Mouse (Mus musculus): Measurements from ENCODE around the gene H2-Oa. TPM values are rescaled to one million over a fixed set of nuclear protein-coding genes. Genes with fewer than 3 reads are reported as not detected.
A peak's percentile ranks its signal among the peaks of the same experiment; 100 is the strongest.
"Not testable (repeated sequence)": the region's sequence is repeated elsewhere in the genome, so short reads cannot be mapped to it uniquely, and the experiment has no call there.

The H2-Oa gene
- polyA plus RNA-seq, 1 experiment from 2014 or later: 0.43 TPM

- no peak overlapping the region for H3K4me3 ChIP-seq
- no peak for ATAC-seq (ENCODE audit: insufficient number of reproducible peaks, insufficient read depth, low FRiP score, low TSS enrichment)
- no peak overlapping the region for H3K4me2 ChIP-seq (replicated peaks)
- no peak overlapping the region for H3K27ac ChIP-seq
- peaks cover 47% of the 10 kb centered on the region for H3K27me3 ChIP-seq
- WGBS: 76% methylated on average over 7 of the region's 7 CpGs
- no peaks in the 10 kb centered on the region for H3K9me3 ChIP-seq
- H3K9ac ChIP-seq: no peak overlapping the region
- H3K4me1 ChIP-seq: peaks cover 11% of the 10 kb centered on the region; the same call in 1 of the 2 replicates
- H3K36me3 ChIP-seq: no peaks in the 10 kb centered on the region
Measured at GRCm38 (mm10) chr17:34137601-34138000, 45.5 kb downstream of the H2-Oa start.

- H3K27me3 ChIP-seq: peaks cover 47% of the 10 kb centered on the region
- peak overlapping the region; percentile 66; the same call in 1 of the 2 replicates for H3K4me2 ChIP-seq (replicated peaks)
- H3K4me1 ChIP-seq: peaks cover 20% of the 10 kb centered on the region
- no peaks in the 10 kb centered on the region for H3K9me3 ChIP-seq
- no peak overlapping the region for H3K9ac ChIP-seq
- no peak overlapping the region for H3K4me3 ChIP-seq
- no peak for ATAC-seq (ENCODE audit: insufficient number of reproducible peaks, insufficient read depth, low FRiP score, low TSS enrichment)
- WGBS: 67% methylated on average over 7 of the region's 7 CpGs
- H3K36me3 ChIP-seq: no peaks in the 10 kb centered on the region
- no peak overlapping the region for H3K27ac ChIP-seq
Measured at GRCm38 (mm10) chr17:34138655-34139054, 46.5 kb downstream of the H2-Oa start.

GRCm38 (mm10) chr17:34139416-34139815, 47.3 kb downstream of the H2-Oa start:
- Histone ChIP-seq H3K36me3 (no peaks in the 10 kb centered on the region), H3K27me3 (peaks cover 47% of the 10 kb centered on the region), H3K27ac (no peak overlapping the region), H3K4me3 (peak overlapping the region; percentile 36), H3K9me3 (no peaks in the 10 kb centered on the region), H3K4me1 (peaks cover 20% of the 10 kb centered on the region), H3K4me2 (replicated peaks) (peak overlapping the region; percentile 66), H3K9ac (0 out of 2 replicates have a peak overlapping the region, but pooled peaks have one; percentile 27)
- ATAC-seq (ENCODE audit: insufficient number of reproducible peaks, insufficient read depth, low FRiP score, low TSS enrichment): no peak
- WGBS: 1% methylated on average over 16 of the region's 16 CpGs

- Histone ChIP-seq H3K27ac (no peak overlapping the region), H3K27me3 (peaks cover 47% of the 10 kb centered on the region), H3K4me2 (replicated peaks) (peak overlapping the region; percentile 66; the same call in 1 of the 2 replicates), H3K9ac (no peak overlapping the region), H3K4me3 (no peak overlapping the region), H3K36me3 (no peaks in the 10 kb centered on the region), H3K9me3 (no peaks in the 10 kb centered on the region), H3K4me1 (peaks cover 20% of the 10 kb centered on the region)
- WGBS: 11% methylated on average over 5 of the region's 5 CpGs
- ATAC-seq (ENCODE audit: insufficient number of reproducible peaks, insufficient read depth, low FRiP score, low TSS enrichment): no peak
Measured at GRCm38 (mm10) chr17:34140240-34140639, 48.1 kb downstream of the H2-Oa start.

- 61% methylated on average over 4 of the region's 4 CpGs for WGBS
- no peak for ATAC-seq (ENCODE audit: insufficient number of reproducible peaks, insufficient read depth, low FRiP score, low TSS enrichment)
- Histone ChIP-seq H3K4me2 (replicated peaks) (no peak overlapping the region), H3K9ac (no peak overlapping the region), H3K27ac (no peak overlapping the region), H3K4me3 (no peak overlapping the region), H3K9me3 (no peaks in the 10 kb centered on the region), H3K27me3 (peaks cover 42% of the 10 kb centered on the region), H3K36me3 (no peaks in the 10 kb centered on the region), H3K4me1 (peaks cover 20% of the 10 kb centered on the region)
Measured at GRCm38 (mm10) chr17:34141448-34141847, 49.3 kb downstream of the H2-Oa start.

- no peak for ATAC-seq (ENCODE audit: insufficient number of reproducible peaks, insufficient read depth, low FRiP score, low TSS enrichment)
- no peak overlapping the region for H3K9ac ChIP-seq
- no peak overlapping the region for H3K27ac ChIP-seq
- no peaks in the 10 kb centered on the region for H3K9me3 ChIP-seq
- WGBS: 49% methylated on average over 7 of the region's 7 CpGs
- H3K4me1 ChIP-seq: peaks cover 20% of the 10 kb centered on the region
- H3K4me3 ChIP-seq: no peak overlapping the region
- no peaks in the 10 kb centered on the region for H3K36me3 ChIP-seq
- peaks cover 34% of the 10 kb centered on the region for H3K27me3 ChIP-seq
- no peak overlapping the region for H3K4me2 ChIP-seq (replicated peaks)
Measured at GRCm38 (mm10) chr17:34142456-34143010, 50.4 kb downstream of the H2-Oa start.

- H3K36me3 ChIP-seq: no peaks in the 10 kb centered on the region
- no peak within 1 kb of the TSS for H3K9ac ChIP-seq
- ATAC-seq (ENCODE audit: insufficient number of reproducible peaks, insufficient read depth, low FRiP score, low TSS enrichment): no peak
- H3K27me3 ChIP-seq: peaks cover 29% of the 10 kb centered on the region
- 25% methylated on average over 7 of the region's 7 CpGs for WGBS
- H3K4me2 ChIP-seq (replicated peaks): no peak within 1 kb of the TSS
- no peaks in the 10 kb centered on the region for H3K9me3 ChIP-seq
- no peak within 1 kb of the TSS for H3K27ac ChIP-seq
- H3K4me3 ChIP-seq: no peak within 1 kb of the TSS
- H3K4me1 ChIP-seq: peaks cover 20% of the 10 kb centered on the region
Measured at GRCm38 (mm10) chr17:34143033-34143432, 50.9 kb downstream of the H2-Oa start, which contains the start of gene H2-DMb2. H2-DMb2 (plus strand) TSS chr17:34143307.

GRCm38 (mm10) chr17:34143461-34143860, 51.3 kb downstream of the H2-Oa start:
- H3K27ac ChIP-seq: no peak overlapping the region
- no peak overlapping the region for H3K4me2 ChIP-seq (replicated peaks)
- 57% methylated on average over 4 of the region's 5 CpGs for WGBS
- no peak for ATAC-seq (ENCODE audit: insufficient number of reproducible peaks, insufficient read depth, low FRiP score, low TSS enrichment)
- peaks cover 20% of the 10 kb centered on the region for H3K4me1 ChIP-seq
- H3K9me3 ChIP-seq: no peaks in the 10 kb centered on the region
- H3K36me3 ChIP-seq: no peaks in the 10 kb centered on the region
- H3K4me3 ChIP-seq: no peak overlapping the region
- H3K27me3 ChIP-seq: peaks cover 25% of the 10 kb centered on the region
- H3K9ac ChIP-seq: no peak overlapping the region

- Histone ChIP-seq H3K4me1 (peaks cover 20% of the 10 kb centered on the region), H3K27me3 (peaks cover 17% of the 10 kb centered on the region)
- not testable (repeated sequence) for H3K4me3 ChIP-seq; H3K9me3 ChIP-seq; H3K4me2 ChIP-seq (replicated peaks); H3K27ac ChIP-seq; H3K36me3 ChIP-seq; H3K9ac ChIP-seq; ATAC-seq (ENCODE audit: insufficient number of reproducible peaks, insufficient read depth, low FRiP score, low TSS enrichment)
- WGBS: 92% methylated on average over 4 of the region's 4 CpGs
Measured at GRCm38 (mm10) chr17:34144221-34144620, 52.1 kb downstream of the H2-Oa start.

Other genes starting within 250 kb of the H2-Oa start
- gene Cd320, start 249.2 kb upstream of the H2-Oa start, polyA plus RNA-seq (2016; fragmentation: Nextera tagmentation; extraction: Ambion mirVana): 70.4 and 74.3 TPM in 2 replicates
- not detected in 2 replicates for gene Gm7029, start 218.5 kb upstream of the H2-Oa start, polyA plus RNA-seq (2016; fragmentation: Nextera tagmentation; extraction: Ambion mirVana)
- 4.9 and 6.4 TPM in 2 replicates for gene Kifc1, start 201.7 kb upstream of the H2-Oa start, polyA plus RNA-seq (2016; fragmentation: Nextera tagmentation; extraction: Ambion mirVana)
- 0.35 and 0.38 TPM in 2 replicates for gene Platr17, start 187.2 kb upstream of the H2-Oa start, polyA plus RNA-seq (2016; fragmentation: Nextera tagmentation; extraction: Ambion mirVana)
- 70.1 and 72.8 TPM in 2 replicates for gene Daxx, start 182.9 kb upstream of the H2-Oa start, polyA plus RNA-seq (2016; fragmentation: Nextera tagmentation; extraction: Ambion mirVana)
- 20.0 and 25.0 TPM in 2 replicates for gene Tapbp, start 176.4 kb upstream of the H2-Oa start, polyA plus RNA-seq (2016; fragmentation: Nextera tagmentation; extraction: Ambion mirVana)
- 21.6 and 21.9 TPM in 2 replicates for gene Zbtb22, start 176.4 kb upstream of the H2-Oa start, polyA plus RNA-seq (2016; fragmentation: Nextera tagmentation; extraction: Ambion mirVana)
- 60.9 and 64.8 TPM in 2 replicates for gene Rgl2, start 162.8 kb upstream of the H2-Oa start, polyA plus RNA-seq (2016; fragmentation: Nextera tagmentation; extraction: Ambion mirVana)
- gene Pfdn6, start 152.0 kb upstream of the H2-Oa start, polyA plus RNA-seq (2016; fragmentation: Nextera tagmentation; extraction: Ambion mirVana): 184 and 192 TPM in 2 replicates
- 44.9 and 49.6 TPM in 2 replicates for gene Wdr46, start 151.7 kb upstream of the H2-Oa start, polyA plus RNA-seq (2016; fragmentation: Nextera tagmentation; extraction: Ambion mirVana)
- gene B3galt4, start 140.9 kb upstream of the H2-Oa start, polyA plus RNA-seq (2016; fragmentation: Nextera tagmentation; extraction: Ambion mirVana): 5.5 and 6.3 TPM in 2 replicates
- 55.2 and 55.9 TPM in 2 replicates for gene Vps52, start 136.5 kb upstream of the H2-Oa start, polyA plus RNA-seq (2016; fragmentation: Nextera tagmentation; extraction: Ambion mirVana)
- 1,303 and 1,336 TPM in 2 replicates for gene Rps18, start 136.3 kb upstream of the H2-Oa start, polyA plus RNA-seq (2016; fragmentation: Nextera tagmentation; extraction: Ambion mirVana)
- gene H2-K1, start 92.0 kb upstream of the H2-Oa start, polyA plus RNA-seq (2016; fragmentation: Nextera tagmentation; extraction: Ambion mirVana): 7.2 and 8.0 TPM in 2 replicates
- 27.2 and 29.7 TPM in 2 replicates for gene Ring1, start 67.7 kb upstream of the H2-Oa start, polyA plus RNA-seq (2016; fragmentation: Nextera tagmentation; extraction: Ambion mirVana)
- gene H2-Ke6, start 64.3 kb upstream of the H2-Oa start, polyA plus RNA-seq (2016; fragmentation: Nextera tagmentation; extraction: Ambion mirVana): 52.2 and 59.5 TPM in 2 replicates
- gene Slc39a7, start 60.7 kb upstream of the H2-Oa start, polyA plus RNA-seq (2016; fragmentation: Nextera tagmentation; extraction: Ambion mirVana): 191 and 193 TPM in 2 replicates
- 69.9 and 72.6 TPM in 2 replicates for gene Rxrb, start 60.5 kb upstream of the H2-Oa start, polyA plus RNA-seq (2016; fragmentation: Nextera tagmentation; extraction: Ambion mirVana)
- 7.2 and 14.8 TPM in 2 replicates for gene Col11a2, start 52.9 kb upstream of the H2-Oa start, polyA plus RNA-seq (2016; fragmentation: Nextera tagmentation; extraction: Ambion mirVana)
- 12.3 and 16.7 TPM in 2 replicates for gene H2-DMa, start 27.2 kb downstream of the H2-Oa start, polyA plus RNA-seq (2016; fragmentation: Nextera tagmentation; extraction: Ambion mirVana)
- 119 and 131 TPM in 2 replicates for gene Brd2, start 30.3 kb downstream of the H2-Oa start, polyA plus RNA-seq (2016; fragmentation: Nextera tagmentation; extraction: Ambion mirVana)
- 0.19 and 0.42 TPM in 2 replicates for gene H2-DMb2, start 51.0 kb downstream of the H2-Oa start, polyA plus RNA-seq (2016; fragmentation: Nextera tagmentation; extraction: Ambion mirVana)
- 2.0 and 2.4 TPM in 2 replicates for gene H2-DMb1, start 60.7 kb downstream of the H2-Oa start, polyA plus RNA-seq (2016; fragmentation: Nextera tagmentation; extraction: Ambion mirVana)
- gene Tap1, start 95.2 kb downstream of the H2-Oa start, polyA plus RNA-seq (2016; fragmentation: Nextera tagmentation; extraction: Ambion mirVana): 4.7 TPM in 2 replicates
- gene Psmb9, start 95.4 kb downstream of the H2-Oa start, polyA plus RNA-seq (2016; fragmentation: Nextera tagmentation; extraction: Ambion mirVana): 1.8 and 2.0 TPM in 2 replicates
- gene Psmb8, start 105.4 kb downstream of the H2-Oa start, polyA plus RNA-seq (2016; fragmentation: Nextera tagmentation; extraction: Ambion mirVana): 2.1 and 3.5 TPM in 2 replicates
- 1.3 and 2.3 TPM in 2 replicates for gene Tap2, start 111.2 kb downstream of the H2-Oa start, polyA plus RNA-seq (2016; fragmentation: Nextera tagmentation; extraction: Ambion mirVana)
- gene H2-Ob, start 146.6 kb downstream of the H2-Oa start, polyA plus RNA-seq (2016; fragmentation: Nextera tagmentation; extraction: Ambion mirVana): not detected in 2 replicates
- gene H2-Ab1, start 165.3 kb downstream of the H2-Oa start, polyA plus RNA-seq (2016; fragmentation: Nextera tagmentation; extraction: Ambion mirVana): 2.9 and 3.4 TPM in 2 replicates
- gene H2-Aa, start 195.5 kb downstream of the H2-Oa start, polyA plus RNA-seq (2016; fragmentation: Nextera tagmentation; extraction: Ambion mirVana): 0.19 TPM in 1 of 2 replicates, not detected in the other
- gene H2-Eb1, start 213.5 kb downstream of the H2-Oa start, polyA plus RNA-seq (2016; fragmentation: Nextera tagmentation; extraction: Ambion mirVana): 1.4 and 1.5 TPM in 2 replicates
- not detected in 2 replicates for gene H2-Eb2, start 233.3 kb downstream of the H2-Oa start, polyA plus RNA-seq (2016; fragmentation: Nextera tagmentation; extraction: Ambion mirVana)